Mouse (Mus musculus) brain, embryonic 14.5 days (tissue): Measurements from ENCODE around the gene Mkln1.

Source experiments
- CTCF ChIP-seq: fragments of 200-500 bp; IDR thresholded peaks from 2 replicates; pipeline ENCODE4 v1.5.1; 2012; ENCODE audit warnings: inconsistent platforms, mild to moderate bottlenecking, moderate library complexity, borderline replicate concordance; ENCODE audit not compliant: insufficient read depth, insufficient read length; ENCODE audit errors: extremely low read depth
- POLR2A ChIP-seq: fragments of 200-500 bp; IDR thresholded peaks from 2 replicates; pipeline ENCODE4 v1.6.1; 2012; ENCODE audit warnings: mild to moderate bottlenecking, inconsistent platforms, borderline replicate concordance; ENCODE audit not compliant: poor library complexity, insufficient read depth, insufficient read length, severe bottlenecking; ENCODE audit errors: extremely low read depth

DNA sequence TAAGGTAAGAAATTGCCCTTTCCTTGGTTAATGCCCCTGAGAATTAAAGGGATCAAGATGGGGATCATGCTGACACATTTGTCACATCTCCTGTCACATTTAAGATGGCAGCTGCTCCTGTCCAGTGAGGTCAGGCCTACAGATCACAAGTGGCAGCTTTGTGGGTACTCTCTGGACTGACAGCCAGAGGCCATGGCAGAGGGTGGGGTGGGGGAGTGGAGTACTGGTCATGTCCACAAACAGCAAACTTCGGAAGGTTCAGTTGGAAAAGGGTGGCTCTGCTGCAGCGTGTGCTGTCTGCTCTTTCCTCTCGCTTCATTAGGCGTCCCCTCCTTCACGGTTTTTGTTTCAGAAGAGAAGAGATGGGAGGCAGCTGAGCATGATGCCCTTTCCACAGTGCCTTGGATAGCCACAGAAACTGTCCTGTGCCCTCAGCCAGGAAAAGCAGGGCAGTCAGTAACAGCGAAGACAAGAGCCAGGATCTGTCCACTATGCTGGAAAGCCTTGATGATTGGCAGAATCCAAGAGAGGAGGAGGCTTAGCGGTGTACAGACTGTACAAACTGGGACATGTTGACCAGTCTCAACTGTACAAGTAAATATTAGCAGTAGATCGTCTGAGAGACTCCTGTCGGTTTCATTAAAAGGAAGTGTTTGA is 119.3 kb downstream of the Mkln1 start:
- no peak for TF ChIP-seq CTCF
- TF ChIP-seq POLR2A: no peak
